Mouse (Mus musculus) MEL (cell line): Measurements from ENCODE around the gene Aplp1. TPM values are rescaled to one million over a fixed set of nuclear protein-coding genes. Genes with fewer than 3 reads are reported as not detected.
"Not testable (repeated sequence)": the region's sequence is repeated elsewhere in the genome, so short reads cannot be mapped to it uniquely, and the experiment has no call there.

ENCODE experiments used
- DNase-seq: peaks from one replicate; pipeline ENCODE4 v3.0.0; 2011; ENCODE audit warnings: low read depth, low spot score
- H3K27ac ChIP-seq: 2 replicates; pipeline ENCODE4 v1.5.1; 2012; ENCODE audit warnings: low read depth, mild to moderate bottlenecking, control low read depth, low read length, moderate library complexity; ENCODE audit not compliant: control insufficient read depth
- H3K27me3 ChIP-seq, 2 experiments: fragments of 150-350 bp in 1 of 2; sonication (generic) in 1 of 2; 2 replicates each; pipeline ENCODE4 v1.6.1; 2012; ENCODE audit warnings: low read length in 2 of 2, mild to moderate bottlenecking in 2 of 2, improper control_type of control experiment in 1 of 2, moderate library complexity in 1 of 2; ENCODE audit not compliant: insufficient read depth in 2 of 2, control insufficient read depth in 1 of 2
- H3K36me3 ChIP-seq, 2 experiments: 2 replicates each; pipeline ENCODE4 v1.6.1; 2012 to 2014; ENCODE audit warnings: low read length in 2 of 2, improper control_type of control experiment in 1 of 2, inconsistent platforms in 1 of 2, mild to moderate bottlenecking in 1 of 2; ENCODE audit not compliant: insufficient read depth in 2 of 2, control insufficient read depth in 1 of 2
- H3K4me1 ChIP-seq, 2 experiments: fragments of 150-350 bp in 1 of 2; sonication (generic) in 1 of 2; 2 replicates each; pipeline ENCODE4 v1.6.1; 2012; ENCODE audit warnings: low read length in 2 of 2, improper control_type of control experiment in 1 of 2, mild to moderate bottlenecking in 1 of 2; ENCODE audit not compliant: insufficient read depth in 2 of 2, control insufficient read depth in 1 of 2
- H3K4me3 ChIP-seq, 2 experiments: fragments of 150-350 bp in 1 of 2; sonication (generic) in 1 of 2; 2 replicates each; pipeline ENCODE4 v1.5.1; 2012; ENCODE audit warnings: low read depth in 2 of 2, low read length in 2 of 2, mild to moderate bottlenecking in 2 of 2, moderate library complexity in 2 of 2, control low read depth in 1 of 2, improper control_type of control experiment in 1 of 2; ENCODE audit not compliant: control insufficient read depth in 1 of 2, insufficient read depth in 1 of 2
- H3K79me2 ChIP-seq: 2 replicates; pipeline ENCODE4 v1.6.1; 2012; ENCODE audit warnings: mild to moderate bottlenecking, low read length, moderate library complexity; ENCODE audit not compliant: control insufficient read depth, poor library complexity, insufficient read depth
- H3K9ac ChIP-seq: 2 replicates; pipeline ENCODE4 v1.6.1; 2012; ENCODE audit warnings: low read depth, mild to moderate bottlenecking, control low read depth, low read length, moderate library complexity; ENCODE audit not compliant: control insufficient read depth, poor library complexity, severe bottlenecking
- H3K9me3 ChIP-seq: fragments of 150-350 bp; sonication (generic); replicated peaks from 2 replicates; pipeline ENCODE4 v1.6.1; 2012; ENCODE audit warnings: mild to moderate bottlenecking, low read length, improper control_type of control experiment, moderate library complexity; ENCODE audit not compliant: insufficient read depth
- E2F4 ChIP-seq: IDR thresholded peaks from 2 replicates; pipeline ENCODE4 v1.6.1; 2011; ENCODE audit warnings: low read depth, low read length, improper control_type of control experiment, borderline replicate concordance
- ELF1 ChIP-seq: IDR thresholded peaks from 2 replicates; pipeline ENCODE4 v1.6.1; 2014; ENCODE audit warnings: low read depth, mild to moderate bottlenecking, inconsistent platforms, low read length, improper control_type of control experiment, moderate library complexity
- MYC ChIP-seq: IDR thresholded peaks from 2 replicates; pipeline ENCODE4 v1.6.1; 2011; ENCODE audit warnings: low read depth, mild to moderate bottlenecking, low read length, improper control_type of control experiment, moderate library complexity
- POLR2A ChIP-seq, 2 experiments: IDR thresholded peaks; 2 replicates each; pipeline ENCODE4 v1.6.1; 2011 to 2012; ENCODE audit warnings: low read length in 2 of 2, mild to moderate bottlenecking in 2 of 2, control low read depth in 1 of 2, improper control_type of control experiment in 1 of 2, low read depth in 1 of 2, moderate library complexity in 1 of 2; ENCODE audit not compliant: control insufficient read depth in 1 of 2, insufficient read depth in 1 of 2, poor library complexity in 1 of 2
- POLR2AphosphoS2 ChIP-seq: IDR thresholded peaks from 2 replicates; pipeline ENCODE4 v1.6.1; 2011; ENCODE audit warnings: low read length, improper control_type of control experiment
- RCOR1 ChIP-seq: IDR thresholded peaks from 2 replicates; pipeline ENCODE4 v1.6.1; 2012; ENCODE audit warnings: low read depth, mild to moderate bottlenecking, inconsistent platforms, low read length, improper control_type of control experiment
- SMC3 ChIP-seq: IDR thresholded peaks from 2 replicates; pipeline ENCODE4 v1.6.1; 2011; ENCODE audit warnings: low read depth, low read length, improper control_type of control experiment
- TAL1 ChIP-seq: IDR thresholded peaks from 2 replicates; pipeline ENCODE4 v1.6.1; 2012; ENCODE audit warnings: mild to moderate bottlenecking, inconsistent platforms, low read length, moderate library complexity, mixed read lengths
- ZMIZ1 ChIP-seq: IDR thresholded peaks from 2 replicates; pipeline ENCODE4 v1.6.1; 2012; ENCODE audit warnings: low read depth, mild to moderate bottlenecking, inconsistent platforms, low read length, improper control_type of control experiment, moderate library complexity
- polyA plus RNA-seq, 2 experiments: library from polyadenylated mRNA; stranded (reverse) in 1 of 2; unstranded in 1 of 2; fragments of >175 nt in 1 of 2; fragments of >200 nt in 1 of 2; gene quantifications; 2 replicates each; pipeline versions ENCODE4 v1.2.1 to v1.2.4; 2012; ENCODE audit warnings: low replicate concordance in 2 of 2, low read depth in 1 of 2; ENCODE audit not compliant: insufficient read length in 2 of 2, insufficient read depth in 1 of 2, missing spikeins in 1 of 2
- total RNA-seq: library from RNA; depleted of rRNA; stranded (reverse); fragments of 300-350 nt; gene quantifications from 2 replicates; pipeline ENCODE4 v1.2.3, GENCODE M21; 2012

Gene Aplp1
- total and polyA plus RNA-seq, 3 experiments, result 1.9 to 7.1 TPM; not detected in 1

GRCm38 (mm10) chr7:30477415-30478381 lies 32.4 kb upstream of the Aplp1 start:
- Histone ChIP-seq H3K9me3 (no peaks in the 10 kb centered on the region), H3K9ac (no peak overlapping the region), H3K4me1 (no peaks in the 10 kb centered on the region), H3K27ac (no peak overlapping the region), H3K4me3 (no peak overlapping the region), H3K36me3 (no peaks in the 10 kb centered on the region), H3K27me3 (peaks cover 0 to 1% of the 10 kb centered on the region in 2 experiments; a peak in 2 of 4 replicates), H3K79me2 (no peaks in the 10 kb centered on the region)
- TF ChIP-seq TAL1 (no peak), ELF1 (no peak), POLR2AphosphoS2 (no peak)
- no peak for DNase-seq

GRCm38 (mm10) chr7:30476136-30476535 lies 30.8 kb upstream of the Aplp1 start:
- H3K27ac ChIP-seq, result not testable (repeated sequence)

GRCm38 (mm10) chr7:30474999-30475398 lies 29.7 kb upstream of the Aplp1 start:
- H3K27ac ChIP-seq, result no peak overlapping the region
- no peak for DNase-seq
- H3K9ac ChIP-seq, result no peak overlapping the region
- TF ChIP-seq E2F4 (no peak), POLR2A (IDR thresholded peaks at IDR 0.05; ENCODE audit: control insufficient read depth in 1 of 2, insufficient read depth in 1 of 2, low read depth in 1 of 2, low read length in 2 of 2, poor library complexity in 1 of 2) (no peak), ZMIZ1 (no peak), SMC3 (no peak), RCOR1 (no peak), MYC (no peak)
- no peaks in the 10 kb centered on the region; a peak in 1 of 4 replicates for H3K27me3 ChIP-seq
- no peaks in the 10 kb centered on the region for H3K36me3 ChIP-seq
- H3K4me1 ChIP-seq, result no peaks in the 10 kb centered on the region
- H3K4me3 ChIP-seq, result no peak overlapping the region
- no peaks in the 10 kb centered on the region for H3K79me2 ChIP-seq
- H3K9me3 ChIP-seq, result no peaks in the 10 kb centered on the region

More at GRCm38 (mm10) chr7:30476136-30476535, 30.8 kb upstream of the Aplp1 start:
- H3K9me3 ChIP-seq, H3K9ac ChIP-seq, H3K36me3 ChIP-seq, DNase-seq, H3K4me1 ChIP-seq, H3K4me3 ChIP-seq, H3K27me3 ChIP-seq, H3K79me2 ChIP-seq: not testable (repeated sequence)
